Mouse (Mus musculus) left cerebral cortex, adult 8-10 months (tissue): Measurements from ENCODE around the gene Pde10a. TPM values are rescaled to one million over a fixed set of nuclear protein-coding genes. Genes with fewer than 3 reads are reported as not detected.
A peak's percentile ranks its signal among the peaks of the same experiment; 100 is the strongest.

ENCODE experiments used
- DNase-seq, 2 experiments: peaks; one replicate each; pipeline ENCODE4 v3.0.0; 2022; ENCODE audit warnings: low spot score in 2 of 2
- total RNA-seq, 4 experiments: library from RNA; stranded (reverse); gene quantifications; 2 replicates each; pipeline ENCODE4 v1.2.4; 2022

Gene Pde10a
- 100 to 1,000 TPM; 174 to 238 (median 211) TPM for total RNA-seq

GRCm38 (mm10) chr17:8525225-8525721, at the start of gene Pde10a:
Gene Pde10a (plus strand): TSS chr17:8525372.
- peak; percentile 35 to 50 for DNase-seq

GRCm38 (mm10) chr17:8478554-8478953, 46.6 kb upstream of the Pde10a start:
- no peak for DNase-seq

GRCm38 (mm10) chr17:8479493-8480128, 45.6 kb upstream of the Pde10a start:
- DNase-seq: no peak

GRCm38 (mm10) chr17:8481797-8482196, 43.4 kb upstream of the Pde10a start:
- no peak for DNase-seq

- DNase-seq: no peak
These were observed 42.3 kb upstream of the Pde10a start for GRCm38 (mm10) chr17:8482876-8483275.

GRCm38 (mm10) chr17:8484246-8484645, 40.9 kb upstream of the Pde10a start:
- DNase-seq: no peak

- DNase-seq: no peak
These were observed 40.0 kb upstream of the Pde10a start for GRCm38 (mm10) chr17:8485146-8485545.

- DNase-seq: peak; percentile 83 to 97
These were observed 37.3 kb upstream of the Pde10a start for GRCm38 (mm10) chr17:8487824-8488223.

GRCm38 (mm10) chr17:8490971-8491370, 34.2 kb upstream of the Pde10a start:
- peak in 1 of 2 experiments; percentile 63 for DNase-seq

GRCm38 (mm10) chr17:8493461-8493860, 31.7 kb upstream of the Pde10a start:
- DNase-seq: no peak

GRCm38 (mm10) chr17:8498151-8498550, 27.0 kb upstream of the Pde10a start:
- DNase-seq: no peak

- DNase-seq: no peak
These were observed 26.5 kb upstream of the Pde10a start for GRCm38 (mm10) chr17:8498655-8499054.

GRCm38 (mm10) chr17:8499564-8500117, 25.5 kb upstream of the Pde10a start:
- DNase-seq: no peak

GRCm38 (mm10) chr17:8504381-8504780, 20.8 kb upstream of the Pde10a start:
- DNase-seq: no peak

- peak; percentile 74 to 85 for DNase-seq
These were observed 19.3 kb upstream of the Pde10a start for GRCm38 (mm10) chr17:8505669-8506426.

GRCm38 (mm10) chr17:8506726-8507125, 18.4 kb upstream of the Pde10a start:
- DNase-seq: peak in 1 of 2 experiments; percentile 37

- no peak for DNase-seq
These were observed 17.5 kb upstream of the Pde10a start for GRCm38 (mm10) chr17:8507654-8508053.

- DNase-seq: peak in 1 of 2 experiments; percentile 62
These were observed 16.6 kb upstream of the Pde10a start for GRCm38 (mm10) chr17:8508305-8509141.

GRCm38 (mm10) chr17:8516006-8516405, 9.2 kb upstream of the Pde10a start:
- peak in 1 of 2 experiments; percentile 81 for DNase-seq

- DNase-seq: no peak
These were observed 1.2 kb upstream of the Pde10a start for GRCm38 (mm10) chr17:8523986-8524385.
